Mouse (Mus musculus): ENCODE measurements around the gene Syt11. TPM values are rescaled to one million over a fixed set of nuclear protein-coding genes. Genes with fewer than 3 reads are reported as not detected.
A peak's percentile ranks its signal among the peaks of the same experiment; 100 is the strongest.
"Not testable (repeated sequence)": the region's sequence is repeated elsewhere in the genome, so short reads cannot be mapped to it uniquely, and the experiment has no call there.

Syt11 gene
- polyA plus RNA-seq, 1 experiment from 2014 or later: 51.5 TPM

GRCm38 (mm10) chr3:88717831-88718230 is 57.1 kb downstream of the Syt11 start:
- ATAC-seq (replicated peaks; ENCODE audit: insufficient number of reproducible peaks, low FRiP score, low TSS enrichment, low read depth): no peak
- no peaks in the 10 kb centered on the region for H3K9me3 ChIP-seq (replicated peaks; ENCODE audit: control insufficient read depth, low read length)
- H3K36me3 ChIP-seq (replicated peaks; ENCODE audit: control insufficient read depth, insufficient read depth, low read depth, low read length): peaks cover 5% of the 10 kb centered on the region
- no peak overlapping the region for H3K9ac ChIP-seq (replicated peaks; ENCODE audit: low read length)
- 68% methylated on average over 1 of the region's 1 CpGs for WGBS
- H3K27ac ChIP-seq (replicated peaks; ENCODE audit: low read depth, low read length): no peak overlapping the region
- H3K4me3 ChIP-seq (ENCODE audit: low read depth, low read length): no peak overlapping the region
- no peaks in the 10 kb centered on the region for H3K4me1 ChIP-seq (ENCODE audit: control insufficient read depth, insufficient read depth, low read length)
- DNase-seq (ENCODE audit: low spot score): no peak
- H3K27me3 ChIP-seq (ENCODE audit: control insufficient read depth, insufficient read depth, low read length): no peaks in the 10 kb centered on the region
- no peak overlapping the region for H3K4me2 ChIP-seq (ENCODE audit: low read depth, low read length)

GRCm38 (mm10) chr3:88717198-88717798 is 57.7 kb downstream of the Syt11 start:
- Histone ChIP-seq H3K9me3 (replicated peaks; ENCODE audit: control insufficient read depth, low read length) (no peaks in the 10 kb centered on the region), H3K4me2 (ENCODE audit: low read depth, low read length) (peak overlapping the region; percentile 87), H3K4me3 (ENCODE audit: low read depth, low read length) (peak overlapping the region; percentile 73), H3K36me3 (replicated peaks; ENCODE audit: control insufficient read depth, insufficient read depth, low read depth, low read length) (peaks cover 5% of the 10 kb centered on the region), H3K27me3 (ENCODE audit: control insufficient read depth, insufficient read depth, low read length) (no peaks in the 10 kb centered on the region), H3K4me1 (ENCODE audit: control insufficient read depth, insufficient read depth, low read length) (no peaks in the 10 kb centered on the region), H3K27ac (replicated peaks; ENCODE audit: low read depth, low read length) (no peak overlapping the region), H3K9ac (replicated peaks; ENCODE audit: low read length) (peak overlapping the region; percentile 70)
- ATAC-seq (replicated peaks; ENCODE audit: insufficient number of reproducible peaks, low FRiP score, low TSS enrichment, low read depth) (peak; percentile 61; the same call in 1 of the 2 replicates), DNase-seq (ENCODE audit: low spot score) (peak; percentile 14)
- 10% methylated on average over 9 of the region's 9 CpGs for WGBS

GRCm38 (mm10) chr3:88716399-88717197 is 58.4 kb downstream of the Syt11 start, which contains the start of gene Rit1:
Gene Rit1 (plus strand): TSS chr3:88716838.
- no peaks in the 10 kb centered on the region for H3K4me1 ChIP-seq (ENCODE audit: control insufficient read depth, insufficient read depth, low read length)
- peak within 1 kb of the TSS; percentile 87 for H3K4me2 ChIP-seq (ENCODE audit: low read depth, low read length)
- H3K36me3 ChIP-seq (replicated peaks; ENCODE audit: control insufficient read depth, insufficient read depth, low read depth, low read length): peaks cover 8% of the 10 kb centered on the region
- H3K4me3 ChIP-seq (ENCODE audit: low read depth, low read length): peak within 1 kb of the TSS; percentile 73
- H3K27ac ChIP-seq (replicated peaks; ENCODE audit: low read depth, low read length): no peak within 1 kb of the TSS
- DNase-seq (ENCODE audit: low spot score): peak; percentile 94
- 2% methylated on average over 26 of the region's 27 CpGs for WGBS
- peak within 1 kb of the TSS; percentile 70 for H3K9ac ChIP-seq (replicated peaks; ENCODE audit: low read length)
- no peaks in the 10 kb centered on the region for H3K27me3 ChIP-seq (ENCODE audit: control insufficient read depth, insufficient read depth, low read length)
- no peaks in the 10 kb centered on the region for H3K9me3 ChIP-seq (replicated peaks; ENCODE audit: control insufficient read depth, low read length)
- peak; percentile 85 for ATAC-seq (replicated peaks; ENCODE audit: insufficient number of reproducible peaks, low FRiP score, low TSS enrichment, low read depth)

DNA sequence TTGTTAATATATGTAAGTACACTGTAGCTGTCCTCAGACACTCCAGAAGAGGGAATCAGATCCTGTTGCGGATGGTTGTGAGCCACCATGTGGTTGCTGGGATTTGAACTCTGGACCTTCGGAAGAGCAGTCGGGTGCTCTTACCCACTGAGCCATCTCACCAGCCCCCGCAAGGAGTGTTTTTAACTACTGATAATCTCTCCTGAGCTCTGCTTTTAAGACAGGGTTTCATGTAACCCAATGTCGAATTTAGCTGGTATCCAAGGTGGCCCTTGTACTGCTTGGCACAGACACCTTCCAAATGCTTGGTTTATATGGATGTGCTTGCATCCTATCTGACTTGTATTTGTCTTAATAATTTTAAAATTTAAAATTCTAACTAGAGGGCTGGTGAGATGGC is 59.2 kb downstream of the Syt11 start:
- WGBS: 88% methylated on average over 5 of the region's 5 CpGs
- not testable (repeated sequence) for H3K4me3 ChIP-seq (ENCODE audit: low read depth, low read length); H3K9me3 ChIP-seq (replicated peaks; ENCODE audit: control insufficient read depth, low read length); ATAC-seq (replicated peaks; ENCODE audit: insufficient number of reproducible peaks, low FRiP score, low TSS enrichment, low read depth); H3K27me3 ChIP-seq (ENCODE audit: control insufficient read depth, insufficient read depth, low read length); H3K27ac ChIP-seq (replicated peaks; ENCODE audit: low read depth, low read length); H3K4me1 ChIP-seq (ENCODE audit: control insufficient read depth, insufficient read depth, low read length); DNase-seq (ENCODE audit: low spot score); H3K4me2 ChIP-seq (ENCODE audit: low read depth, low read length); H3K9ac ChIP-seq (replicated peaks; ENCODE audit: low read length)
- peaks cover 12% of the 10 kb centered on the region for H3K36me3 ChIP-seq (replicated peaks; ENCODE audit: control insufficient read depth, insufficient read depth, low read depth, low read length)

- ATAC-seq (replicated peaks; ENCODE audit: insufficient number of reproducible peaks, low FRiP score, low TSS enrichment, low read depth): no peak
- Histone ChIP-seq H3K4me1 (ENCODE audit: control insufficient read depth, insufficient read depth, low read length) (no peaks in the 10 kb centered on the region), H3K9me3 (replicated peaks; ENCODE audit: control insufficient read depth, low read length) (no peaks in the 10 kb centered on the region), H3K4me2 (ENCODE audit: low read depth, low read length) (no peak overlapping the region), H3K27me3 (ENCODE audit: control insufficient read depth, insufficient read depth, low read length) (no peaks in the 10 kb centered on the region), H3K9ac (replicated peaks; ENCODE audit: low read length) (no peak overlapping the region), H3K27ac (replicated peaks; ENCODE audit: low read depth, low read length) (no peak overlapping the region), H3K36me3 (replicated peaks; ENCODE audit: control insufficient read depth, insufficient read depth, low read depth, low read length) (peaks cover 17% of the 10 kb centered on the region), H3K4me3 (ENCODE audit: low read depth, low read length) (no peak overlapping the region)
- DNase-seq (ENCODE audit: low spot score): no peak
- 71% methylated on average over 2 of the region's 2 CpGs for WGBS
Observed at GRCm38 (mm10) chr3:88714725-88715124, 60.2 kb downstream of the Syt11 start.

DNA sequence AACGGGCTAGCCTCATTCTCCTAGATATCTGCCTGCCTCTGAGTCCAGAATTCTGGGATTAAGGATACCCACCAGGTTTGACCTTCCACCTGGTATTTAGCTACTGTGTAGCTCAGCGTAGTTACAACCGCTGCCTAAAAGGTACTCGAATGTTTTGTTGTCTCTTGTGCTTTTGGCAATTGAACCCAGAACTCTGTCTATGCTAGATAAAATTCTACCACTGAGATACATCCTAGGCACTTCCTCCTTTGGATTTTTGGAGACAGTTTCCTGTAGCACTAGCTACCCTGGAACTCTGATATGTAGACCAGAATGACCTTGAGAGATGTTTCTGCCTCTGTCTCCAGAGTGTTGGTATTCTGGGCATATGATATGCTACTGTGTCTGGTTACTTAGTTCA is 61.3 kb downstream of the Syt11 start:
- ATAC-seq (replicated peaks; ENCODE audit: insufficient number of reproducible peaks, low FRiP score, low TSS enrichment, low read depth): no peak
- 94% methylated on average over 4 of the region's 4 CpGs for WGBS
- H3K9me3 ChIP-seq (replicated peaks; ENCODE audit: control insufficient read depth, low read length): no peaks in the 10 kb centered on the region

GRCm38 (mm10) chr3:88701222-88701621 is 73.7 kb downstream of the Syt11 start:
- 73% methylated on average over 3 of the region's 3 CpGs for WGBS
- no peak for DNase-seq (ENCODE audit: low spot score)
- H3K4me3 ChIP-seq (ENCODE audit: low read depth, low read length): no peak overlapping the region
- ATAC-seq (replicated peaks; ENCODE audit: insufficient number of reproducible peaks, low FRiP score, low TSS enrichment, low read depth): no peak
- H3K9me3 ChIP-seq (replicated peaks; ENCODE audit: control insufficient read depth, low read length): no peaks in the 10 kb centered on the region
- no peaks in the 10 kb centered on the region for H3K4me1 ChIP-seq (ENCODE audit: control insufficient read depth, insufficient read depth, low read length)
- peaks cover 26% of the 10 kb centered on the region for H3K36me3 ChIP-seq (replicated peaks; ENCODE audit: control insufficient read depth, insufficient read depth, low read depth, low read length)
- no peak overlapping the region for H3K4me2 ChIP-seq (ENCODE audit: low read depth, low read length)
- no peak overlapping the region for H3K27ac ChIP-seq (replicated peaks; ENCODE audit: low read depth, low read length)
- H3K27me3 ChIP-seq (ENCODE audit: control insufficient read depth, insufficient read depth, low read length): no peaks in the 10 kb centered on the region
- no peak overlapping the region for H3K9ac ChIP-seq (replicated peaks; ENCODE audit: low read length)

More for the DNA sequence above, 61.3 kb downstream of the Syt11 start:
- no peak for DNase-seq (ENCODE audit: low spot score)
- Histone ChIP-seq H3K27ac (replicated peaks; ENCODE audit: low read depth, low read length) (no peak overlapping the region), H3K4me1 (ENCODE audit: control insufficient read depth, insufficient read depth, low read length) (no peaks in the 10 kb centered on the region), H3K36me3 (replicated peaks; ENCODE audit: control insufficient read depth, insufficient read depth, low read depth, low read length) (peaks cover 20% of the 10 kb centered on the region), H3K4me3 (ENCODE audit: low read depth, low read length) (no peak overlapping the region), H3K9ac (replicated peaks; ENCODE audit: low read length) (no peak overlapping the region), H3K27me3 (ENCODE audit: control insufficient read depth, insufficient read depth, low read length) (no peaks in the 10 kb centered on the region), H3K4me2 (ENCODE audit: low read depth, low read length) (no peak overlapping the region)

GRCm38 (mm10) chr3:88700247-88700646 is 74.7 kb downstream of the Syt11 start:
- Histone ChIP-seq H3K4me3 (ENCODE audit: low read depth, low read length) (no peak overlapping the region), H3K9ac (replicated peaks; ENCODE audit: low read length) (no peak overlapping the region), H3K4me2 (ENCODE audit: low read depth, low read length) (no peak overlapping the region), H3K4me1 (ENCODE audit: control insufficient read depth, insufficient read depth, low read length) (no peaks in the 10 kb centered on the region), H3K9me3 (replicated peaks; ENCODE audit: control insufficient read depth, low read length) (no peaks in the 10 kb centered on the region), H3K27me3 (ENCODE audit: control insufficient read depth, insufficient read depth, low read length) (no peaks in the 10 kb centered on the region), H3K27ac (replicated peaks; ENCODE audit: low read depth, low read length) (no peak overlapping the region), H3K36me3 (replicated peaks; ENCODE audit: control insufficient read depth, insufficient read depth, low read depth, low read length) (peaks cover 29% of the 10 kb centered on the region)
- no peak for ATAC-seq (replicated peaks; ENCODE audit: insufficient number of reproducible peaks, low FRiP score, low TSS enrichment, low read depth)
- no peak for DNase-seq (ENCODE audit: low spot score)
- 96% methylated on average over 3 of the region's 3 CpGs for WGBS
